Mouse (Mus musculus) CD8-positive naive resting alpha-beta T cell, adult 2 months (primary cell): ENCODE data around the gene Nemp2.

Experiments used
- DNase-seq, 2 experiments: peaks; one replicate each; pipeline ENCODE4 v3.0.0; 2022; ENCODE audit warnings: low read depth in 2 of 2, low spot score in 2 of 2

Nemp2 gene

DNA sequence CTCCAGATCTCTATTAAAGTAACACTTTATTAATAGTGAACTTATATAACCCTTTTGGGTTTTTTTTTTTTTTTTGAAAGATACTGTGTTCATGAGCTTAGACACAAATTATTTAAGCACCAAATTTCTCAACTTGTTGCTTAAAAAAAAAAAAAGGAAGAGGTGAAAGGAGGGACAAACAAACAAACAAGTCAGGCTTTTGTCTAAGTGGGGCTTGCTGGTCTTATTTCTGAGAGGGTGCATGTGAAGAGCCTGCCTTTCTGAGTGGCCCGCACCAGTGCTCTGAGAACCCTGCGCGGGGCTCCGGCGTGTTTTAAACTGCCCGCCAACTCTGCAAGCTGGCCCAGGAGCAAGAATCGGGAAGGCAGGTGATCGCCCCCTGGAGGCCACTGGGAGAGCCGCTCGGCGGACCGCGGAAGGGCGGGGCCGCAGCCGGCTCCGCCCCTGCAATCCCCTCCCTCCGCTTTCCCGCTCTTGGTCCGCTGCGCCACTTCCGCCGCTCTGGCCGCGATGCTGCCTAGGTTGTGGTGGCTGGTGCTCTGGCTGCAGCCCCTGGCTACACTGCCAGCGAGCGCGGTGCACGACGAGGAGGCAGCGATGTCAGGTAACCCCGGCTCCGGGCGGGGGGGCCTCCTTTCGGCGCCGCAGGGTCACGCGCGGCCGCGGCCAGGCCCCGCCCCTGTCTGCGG lies at the start of gene Nemp2:
Gene Nemp2, plus strand, starts transcription at position 456 of the 689 bp plus-strand sequence.
- DNase-seq: peak; percentile 89 to 94

DNA sequence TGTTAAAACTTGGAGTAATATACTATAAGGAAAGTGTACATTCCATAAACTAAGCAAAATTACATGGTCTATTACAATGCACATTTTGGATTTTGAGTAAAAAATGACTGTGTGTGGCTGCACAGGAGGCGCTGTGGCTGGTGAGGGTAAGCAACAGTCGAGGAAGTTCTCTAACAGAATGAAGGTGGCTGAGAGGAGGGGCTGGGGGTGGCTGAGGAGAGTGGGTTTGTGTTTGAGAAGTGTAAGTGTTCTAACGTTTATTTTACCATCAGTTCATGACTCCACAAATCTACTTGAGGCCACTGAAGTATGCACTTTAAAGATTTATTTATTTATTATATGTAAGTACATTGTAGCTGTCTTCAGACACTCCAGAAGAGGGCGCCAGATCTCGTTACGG lies 48.8 kb upstream of the Nemp2 start:
- peak in 1 of 2 experiments; percentile 19 for DNase-seq

DNA sequence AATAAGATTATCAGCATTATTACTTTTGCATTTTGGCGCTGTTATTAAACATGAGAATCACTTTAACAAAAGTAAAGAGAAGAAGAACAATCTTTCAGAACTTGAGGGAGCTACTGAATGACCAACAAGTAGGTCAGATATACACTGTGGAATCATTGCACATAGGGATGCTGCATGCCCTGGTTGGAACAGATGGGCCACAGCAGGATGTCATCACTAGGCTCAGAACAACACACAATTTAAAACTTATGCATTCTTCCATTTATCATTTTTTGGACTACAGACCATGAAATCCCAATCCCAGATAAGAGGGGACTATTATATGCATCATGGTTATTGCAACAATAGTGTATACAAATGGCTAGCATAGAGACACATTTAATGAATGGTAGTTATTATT lies 47.6 kb upstream of the Nemp2 start:
- DNase-seq: no peak

DNA sequence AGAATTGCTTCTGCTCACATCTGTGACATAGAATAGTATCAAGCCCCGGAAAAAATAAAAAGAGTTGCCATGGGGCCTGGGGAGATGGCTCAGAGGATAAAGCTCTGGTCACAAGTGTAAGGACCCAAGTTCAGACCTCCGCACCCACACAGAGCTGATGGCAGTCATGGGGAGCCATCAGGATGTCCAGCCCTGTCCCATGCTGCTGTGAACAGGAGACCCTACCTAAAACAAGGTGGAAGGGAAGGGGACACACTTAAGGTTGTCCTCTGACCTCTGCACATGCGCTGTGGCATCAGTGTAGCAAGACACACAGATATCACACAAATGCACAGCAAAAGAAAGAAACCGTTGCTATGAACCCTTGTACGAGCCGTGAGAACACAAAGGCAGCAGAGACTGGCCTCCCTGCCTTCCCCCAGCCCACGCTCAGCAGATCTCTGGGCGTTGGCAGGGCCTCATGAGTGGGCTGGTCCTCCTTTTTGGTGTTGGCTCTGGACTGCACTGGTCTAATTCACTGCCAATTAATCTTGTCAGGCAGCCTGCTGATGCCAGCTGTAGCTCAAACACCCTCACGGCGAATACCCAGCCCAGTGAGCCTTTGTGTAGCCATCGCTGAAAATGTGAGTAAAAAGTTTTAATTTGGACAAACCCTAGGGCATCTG lies 33.4 kb upstream of the Nemp2 start:
- no peak for DNase-seq

DNA sequence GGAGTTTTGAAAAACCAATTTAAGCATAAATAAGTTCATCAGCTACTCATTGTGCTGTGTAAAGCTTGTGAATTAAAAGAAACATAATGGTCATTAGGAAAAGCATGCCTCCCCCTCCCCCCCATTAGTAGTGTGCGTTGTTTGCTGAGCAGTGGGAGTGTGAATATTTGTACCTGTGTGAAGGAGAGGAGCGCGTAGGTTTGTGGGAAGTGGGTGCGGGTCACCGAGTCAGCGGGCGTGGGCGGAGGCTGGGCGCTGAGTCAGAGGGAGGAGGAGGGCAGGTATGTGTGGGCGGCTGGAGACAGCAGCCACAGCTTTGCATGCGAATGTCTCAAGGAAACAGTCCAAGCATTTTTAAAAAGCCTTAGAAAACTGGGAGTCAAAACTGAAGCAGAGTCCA lies 32.7 kb upstream of the Nemp2 start:
- peak; percentile 58 to 63 for DNase-seq

DNA sequence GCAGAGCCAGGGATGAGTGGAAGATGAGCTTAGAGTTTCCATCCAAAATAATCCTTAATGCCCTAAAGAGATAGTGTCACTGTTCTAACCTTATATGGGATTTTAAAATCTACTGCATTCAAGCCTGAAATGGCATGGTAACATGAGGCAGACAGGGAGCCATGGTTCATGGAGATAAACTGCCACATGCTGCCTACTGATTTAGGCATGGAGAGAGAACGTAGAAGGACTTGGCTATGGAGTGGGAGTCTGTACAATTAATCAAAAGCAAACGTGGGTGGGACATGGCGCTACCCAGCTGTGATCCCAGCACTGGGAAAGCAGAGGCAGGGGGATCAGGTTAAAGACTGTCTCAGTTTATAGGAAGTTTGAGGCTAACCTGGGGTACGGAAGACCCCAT lies 32.1 kb upstream of the Nemp2 start:
- no peak for DNase-seq

DNA sequence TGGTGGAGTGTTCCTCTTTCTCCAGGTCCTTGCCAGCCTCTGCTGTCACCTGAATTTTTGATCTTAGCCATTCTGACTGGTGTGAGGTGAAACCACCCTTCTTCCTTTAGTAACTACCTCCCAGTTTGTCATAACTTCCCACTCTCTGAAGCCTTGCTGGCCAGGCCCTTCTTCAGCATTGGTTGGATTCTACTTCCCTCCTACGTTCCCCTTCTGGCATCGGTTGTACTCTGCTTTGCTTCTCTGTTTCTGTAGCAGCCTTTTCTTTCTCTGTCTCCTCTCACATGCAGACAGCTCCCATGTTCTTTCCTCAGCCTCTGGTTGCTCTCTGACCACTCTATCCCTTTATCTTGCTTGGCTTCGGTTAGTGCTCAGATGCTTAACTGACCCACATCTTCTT lies 29.0 kb upstream of the Nemp2 start:
- DNase-seq: no peak

DNA sequence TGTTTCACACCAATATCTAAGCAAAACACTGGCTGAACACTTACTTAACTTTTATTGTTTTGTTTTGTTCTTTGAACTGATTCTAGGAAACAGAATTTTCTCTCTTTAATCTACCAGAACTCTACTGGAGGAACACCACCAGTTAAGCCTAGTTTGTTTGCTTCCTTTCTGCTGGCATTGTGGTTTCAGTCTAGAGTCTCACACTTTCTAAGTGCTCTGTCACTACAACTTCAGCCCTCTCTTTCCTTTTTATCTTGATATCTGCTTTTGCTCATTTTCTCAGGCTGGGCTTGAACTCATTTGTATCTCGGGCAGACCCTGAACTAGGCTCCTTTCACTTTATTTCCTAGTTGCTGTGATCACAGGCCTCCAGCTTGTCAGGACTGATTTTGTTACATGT lies 22.8 kb upstream of the Nemp2 start:
- no peak for DNase-seq

DNA sequence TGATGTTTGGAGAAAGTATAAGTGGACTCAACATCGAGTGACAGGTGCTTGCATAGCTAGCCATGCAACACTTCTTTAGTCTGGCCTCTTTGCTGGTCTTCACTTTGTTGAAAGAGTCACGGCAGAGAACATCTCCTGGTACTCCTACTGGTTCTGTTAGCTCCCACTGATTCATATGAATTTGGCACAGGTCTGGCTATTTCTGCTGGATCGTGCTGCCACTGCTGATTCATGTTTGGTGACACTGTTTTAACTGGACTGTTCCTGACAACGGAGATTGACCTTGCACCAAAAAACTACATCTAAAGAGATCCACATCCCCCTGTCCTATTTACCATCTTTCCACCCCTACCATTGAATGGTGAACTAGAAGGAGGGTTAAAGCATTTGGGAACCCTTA lies 22.0 kb upstream of the Nemp2 start:
- DNase-seq: no peak

DNA sequence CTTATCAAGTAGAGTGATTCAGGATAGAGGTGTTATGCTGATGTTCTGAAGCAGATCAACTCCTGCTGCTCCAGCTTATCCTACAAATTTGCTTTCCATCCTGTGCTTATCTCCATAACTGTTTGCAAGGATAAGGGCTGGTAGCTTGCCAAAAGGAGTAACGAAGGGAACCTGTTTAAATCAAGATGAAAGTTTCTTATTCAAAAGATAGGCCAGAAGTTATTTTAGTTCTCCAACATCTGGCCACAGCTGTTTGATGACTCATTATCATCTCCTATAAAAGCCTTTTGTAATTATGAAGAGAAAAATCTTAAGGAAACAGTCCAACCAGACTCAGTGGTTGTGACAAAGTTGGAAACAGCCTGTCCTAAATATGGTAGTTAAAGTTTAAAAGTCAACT lies 12.3 kb upstream of the Nemp2 start:
- DNase-seq: no peak

DNA sequence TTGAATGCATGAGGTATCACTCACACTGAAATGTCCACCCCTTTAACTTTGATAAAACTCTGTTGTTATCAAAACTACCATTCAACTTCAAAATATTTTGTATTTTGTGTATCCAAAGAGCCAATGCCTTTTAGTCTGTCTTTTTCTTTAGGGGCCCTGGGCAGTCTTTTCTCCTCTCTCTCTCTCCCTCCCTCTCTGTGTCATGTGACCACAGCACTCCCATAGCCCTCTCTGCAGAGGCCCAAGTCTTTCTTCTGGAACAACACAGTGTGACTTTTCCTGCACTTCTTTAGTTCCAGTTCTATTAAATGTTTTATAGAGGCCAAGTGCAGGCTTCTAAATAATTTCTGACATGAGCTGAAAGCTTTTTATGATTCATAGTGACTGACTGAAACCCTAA lies 10.1 kb upstream of the Nemp2 start:
- DNase-seq: no peak

DNA sequence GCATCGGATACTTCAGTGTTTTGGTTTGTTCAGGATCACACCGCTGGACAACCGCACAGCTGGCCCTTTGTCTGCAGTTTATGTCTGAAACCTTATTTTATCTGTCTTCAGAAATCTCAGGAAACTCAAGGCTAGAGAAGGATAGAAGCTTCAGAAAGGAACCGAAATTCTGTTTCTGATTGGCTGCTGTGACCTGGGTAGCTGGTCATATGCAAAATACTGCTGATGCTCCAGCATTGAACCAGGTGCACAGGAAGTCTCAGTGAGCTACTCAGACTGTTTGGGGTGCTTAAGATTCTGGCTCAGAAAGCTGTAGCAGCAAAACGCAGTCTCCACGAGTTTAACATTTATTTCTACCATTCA lies 415 bp downstream of the Nemp2 start:
- DNase-seq: peak in 1 of 2 experiments; percentile 48

DNA sequence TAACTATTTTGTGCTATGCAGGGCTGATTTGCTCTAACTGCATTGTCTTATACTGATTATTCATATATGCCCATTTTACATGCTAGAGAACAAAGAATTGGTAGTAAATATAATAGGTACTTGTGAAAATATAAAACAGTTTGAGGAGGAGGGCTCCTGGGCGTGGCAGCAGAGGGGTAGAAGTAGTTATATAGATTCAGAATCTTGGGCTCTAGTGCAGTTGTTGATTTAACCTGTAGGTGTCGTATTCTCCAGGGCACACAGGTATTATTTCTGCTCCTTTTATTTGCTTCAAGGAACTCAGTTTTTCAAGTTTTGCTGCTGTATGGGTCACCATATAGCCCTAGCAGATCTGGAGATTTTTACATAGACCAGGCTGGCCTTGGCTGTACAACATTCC lies 1.1 kb downstream of the Nemp2 start:
- peak in 1 of 2 experiments; percentile 39 for DNase-seq

DNA sequence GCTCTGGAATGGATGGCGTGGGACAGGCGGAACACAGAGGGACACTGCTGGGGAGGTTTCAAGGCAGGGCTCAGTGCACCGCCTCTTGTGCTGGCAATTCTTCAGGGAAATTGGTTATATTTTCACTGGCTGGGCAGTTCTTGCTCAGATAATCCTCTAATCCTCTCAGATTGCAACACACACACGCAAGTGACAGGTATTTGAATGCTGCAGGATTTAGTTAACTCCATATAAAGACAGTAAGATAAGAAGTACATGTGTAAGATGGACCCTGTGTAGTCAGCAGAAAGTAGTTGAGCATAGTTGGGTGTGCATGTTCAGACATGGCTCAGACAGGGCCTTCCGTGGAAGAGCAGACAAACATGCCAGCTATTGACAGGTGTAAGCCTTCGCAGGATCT lies 3.7 kb downstream of the Nemp2 start:
- DNase-seq: no peak

DNA sequence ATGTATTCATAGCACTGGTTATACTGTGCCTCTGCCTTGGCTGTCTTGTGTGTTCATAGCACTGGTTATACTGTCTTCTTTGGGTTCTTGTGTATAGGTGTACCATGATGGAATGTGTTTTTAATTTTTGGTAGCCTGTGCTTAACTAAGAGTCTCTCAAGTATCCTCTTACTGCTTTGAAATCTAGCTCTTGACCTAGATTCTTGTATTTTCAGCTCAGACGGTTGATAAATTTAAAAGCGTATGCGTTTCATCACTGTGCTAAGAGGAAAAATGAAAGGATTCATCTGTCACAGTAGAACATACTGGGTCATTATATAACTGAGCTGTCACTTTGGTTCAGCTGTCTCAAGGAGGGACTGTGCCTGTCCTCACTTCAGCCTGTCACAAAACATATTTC lies 5.4 kb downstream of the Nemp2 start:
- DNase-seq: no peak

DNA sequence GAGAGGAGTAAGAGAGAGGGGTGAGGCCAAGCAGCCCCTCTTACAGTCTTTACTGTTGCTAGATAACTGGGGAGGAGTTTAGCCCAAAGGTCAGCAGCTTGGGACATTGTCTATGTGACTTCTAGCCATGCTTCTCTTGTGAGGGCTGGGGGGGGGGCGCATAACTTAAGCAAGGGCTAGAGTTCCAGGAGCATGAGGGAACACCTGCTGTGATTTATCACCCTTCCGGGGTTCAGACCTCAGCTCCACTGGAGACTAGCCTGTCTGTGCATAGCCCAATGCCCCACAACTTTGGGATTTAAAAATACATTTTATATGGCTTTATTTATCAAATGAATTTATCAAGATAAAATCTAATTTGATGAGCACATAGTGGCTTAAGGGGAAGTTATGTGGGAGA lies 7.6 kb downstream of the Nemp2 start:
- DNase-seq: no peak

DNA sequence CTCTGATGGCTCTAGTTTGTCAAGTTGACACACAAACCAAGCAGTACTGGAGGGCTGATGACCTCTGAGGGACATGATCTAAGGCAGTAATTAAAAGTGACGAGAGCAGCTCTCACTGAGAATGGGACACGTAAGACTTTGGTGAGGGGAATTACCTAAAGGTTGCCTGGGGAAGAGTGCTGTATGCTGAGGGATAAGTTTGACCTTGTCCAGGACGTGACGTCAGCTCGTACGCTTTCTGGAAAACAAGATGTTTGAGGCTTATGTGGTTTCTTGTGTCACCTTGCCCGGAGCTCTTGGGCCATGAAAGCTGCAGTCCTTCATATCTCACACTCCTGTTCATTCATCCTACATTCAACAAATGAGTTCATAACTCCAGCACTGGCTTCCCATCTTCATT lies 8.6 kb downstream of the Nemp2 start:
- DNase-seq: no peak

DNA sequence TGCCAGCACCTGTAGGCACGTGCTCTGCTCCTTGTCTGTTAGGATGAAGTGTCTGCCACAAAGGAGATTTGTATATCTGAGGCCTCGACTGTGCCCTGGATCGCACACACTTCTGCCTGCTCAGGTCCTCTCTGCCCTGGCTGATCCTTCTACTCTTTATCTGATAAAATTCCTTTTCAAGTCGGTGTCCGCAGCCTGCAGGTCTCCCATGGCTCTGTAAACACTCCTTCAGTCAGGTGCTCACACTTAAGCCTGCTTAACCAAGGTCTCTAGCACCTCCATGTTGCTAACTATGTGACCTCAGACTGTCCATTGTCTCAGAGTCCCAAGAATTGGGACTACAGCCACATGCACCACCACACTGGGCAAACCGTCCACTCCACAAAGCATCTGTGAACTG lies 9.8 kb downstream of the Nemp2 start:
- no peak for DNase-seq

DNA sequence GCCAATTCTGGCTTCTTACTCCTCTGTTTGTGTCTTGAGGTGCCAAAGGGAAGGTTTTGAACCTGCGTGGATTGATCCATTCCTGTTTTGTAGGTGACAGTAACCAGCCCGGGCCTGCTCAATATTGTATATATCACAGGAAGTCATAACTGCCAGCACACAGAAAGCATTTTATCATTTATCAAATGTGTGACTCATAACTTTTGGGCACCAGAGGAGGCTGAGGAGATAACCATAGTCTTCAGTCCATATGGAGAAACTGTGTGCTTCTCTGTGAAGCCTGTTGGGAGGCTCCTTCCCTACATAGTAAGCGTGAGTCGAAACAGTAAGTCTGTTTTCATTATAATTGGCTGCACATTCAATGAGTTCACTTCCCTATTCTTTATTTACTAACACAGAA lies 10.2 kb downstream of the Nemp2 start:
- no peak for DNase-seq

DNA sequence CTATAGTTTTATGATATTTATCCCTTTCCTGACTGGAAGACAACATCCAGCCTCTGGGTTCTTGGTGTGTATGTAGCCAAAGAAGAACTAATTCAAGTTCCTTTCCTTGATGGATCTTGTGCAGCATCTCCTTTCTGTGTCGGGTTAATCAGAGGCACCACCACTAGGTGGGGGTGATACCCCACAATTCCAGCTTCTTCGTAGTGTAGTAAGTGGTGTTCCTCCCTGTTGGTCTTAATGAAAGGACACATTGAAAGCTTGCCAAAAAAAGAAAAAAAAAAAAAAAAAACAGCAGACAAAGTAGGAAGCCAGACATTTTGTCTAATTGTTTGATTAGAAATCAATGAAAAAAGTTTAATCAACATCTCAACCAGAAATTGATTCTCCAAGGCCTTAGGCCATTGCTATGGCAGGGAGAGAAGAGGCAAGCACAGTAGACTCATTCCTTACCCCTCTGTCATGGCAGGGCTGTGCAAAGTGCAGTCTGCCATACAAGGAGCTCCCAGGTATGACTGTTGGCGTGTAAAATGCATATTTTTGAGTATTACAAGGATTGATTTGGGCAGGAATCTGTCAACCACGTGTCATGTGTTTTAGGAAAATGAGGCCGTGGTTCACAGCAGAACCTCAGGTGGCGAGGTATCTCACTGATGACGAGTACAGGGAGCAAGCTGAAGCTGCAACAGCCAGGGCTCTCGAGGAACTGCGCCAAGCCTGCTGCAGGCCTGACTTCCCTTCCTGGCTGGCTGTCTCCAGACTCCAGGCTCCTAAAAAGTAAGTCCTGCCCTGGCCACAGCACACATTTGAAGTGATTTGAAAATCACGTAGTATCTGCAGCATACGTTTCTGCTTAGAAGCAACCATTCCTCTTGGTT lies 17.9 kb downstream of the Nemp2 start:
- DNase-seq: peak; percentile 71 to 78

DNA sequence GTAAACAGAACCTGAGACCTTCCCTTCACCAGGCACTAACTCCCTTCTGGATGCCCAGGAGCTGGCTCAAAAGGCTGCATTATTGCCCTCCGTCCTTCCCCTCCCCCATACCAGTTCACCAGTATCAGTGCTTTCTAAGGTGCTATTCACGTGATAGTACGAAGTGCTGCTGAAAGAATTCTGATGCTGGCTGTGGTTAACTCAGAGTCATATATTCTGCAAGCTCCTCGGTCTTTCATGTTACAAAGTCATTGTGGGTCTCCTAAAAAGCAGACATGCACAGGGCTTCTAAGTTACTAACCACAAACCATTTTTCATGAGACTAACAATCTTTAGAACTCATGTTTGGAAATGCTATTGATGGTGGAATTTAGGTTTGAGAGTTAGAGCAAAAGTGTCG lies 19.6 kb downstream of the Nemp2 start:
- DNase-seq: peak; percentile 34 to 56

DNA sequence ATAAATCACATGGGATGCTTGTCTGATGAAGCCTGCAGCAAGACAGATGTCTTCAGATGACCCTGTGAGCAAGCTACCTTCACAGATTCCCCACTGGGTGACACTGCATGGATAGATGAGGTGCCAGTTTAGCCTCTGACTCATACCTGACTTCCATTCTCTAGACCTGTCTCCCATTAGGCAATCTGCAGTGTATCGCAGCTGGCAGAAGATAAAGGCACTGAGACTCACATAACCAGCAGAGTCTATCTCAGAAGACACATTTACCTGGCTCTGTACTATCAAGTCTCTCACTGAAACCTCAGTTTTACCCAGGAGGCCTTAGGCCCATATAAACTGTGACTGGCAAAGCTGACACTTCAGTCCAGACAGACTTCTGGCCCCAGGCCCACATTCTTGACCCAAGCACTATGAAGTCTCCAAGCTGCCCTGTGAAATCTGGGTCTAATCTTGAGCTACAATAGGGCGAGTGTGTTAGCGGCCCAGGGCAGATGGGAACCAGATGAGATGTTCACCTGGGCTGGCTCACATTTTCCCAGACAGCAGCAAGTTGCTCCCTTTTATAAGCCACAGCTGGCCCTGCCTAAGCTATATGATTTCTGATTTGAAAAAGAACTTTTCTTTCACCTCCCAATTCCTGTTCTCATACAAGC lies 22.2 kb downstream of the Nemp2 start:
- DNase-seq: no peak
